Mouse (Mus musculus) kidney, postnatal 0 days (tissue): Measurements from ENCODE around the gene Adap1. TPM values are rescaled to one million over a fixed set of nuclear protein-coding genes. Genes with fewer than 3 reads are reported as not detected.

ENCODE experiments used
- ATAC-seq: fragments of 200-750 bp; cut with Nextera tagmentation; replicated peaks from 2 replicates; pipeline ENCODE4 v1.8.0; 2017; ENCODE audit warnings: low read depth, moderate number of reproducible peaks, moderate TSS enrichment, moderate library complexity; ENCODE audit not compliant: low FRiP score
- DNase-seq: peaks from one replicate; pipeline ENCODE4 v3.0.0-alpha.2; 2016; ENCODE audit warnings: low spot score
- H3K27ac ChIP-seq: fragments of 300-500 bp; sonication (generic); 2 replicates; pipeline ENCODE4 v1.5.1; 2014; ENCODE audit warnings: mild to moderate bottlenecking
- H3K27me3 ChIP-seq: fragments of 300-500 bp; sonication (generic); 2 replicates; pipeline ENCODE4 v1.6.1; 2014; ENCODE audit warnings: low read length, mixed read lengths; ENCODE audit not compliant: insufficient read depth
- H3K36me3 ChIP-seq: fragments of 300-500 bp; sonication (generic); 2 replicates; pipeline ENCODE4 v1.6.1; 2014; ENCODE audit warnings: low read length, mixed read lengths; ENCODE audit not compliant: insufficient read depth
- H3K4me1 ChIP-seq: fragments of 300-500 bp; sonication (generic); replicated peaks from 2 replicates; pipeline ENCODE4 v1.6.1; 2014; ENCODE audit warnings: antibody characterized with exemption, low read length, mixed read lengths; ENCODE audit not compliant: insufficient read depth
- H3K4me2 ChIP-seq: fragments of 300-500 bp; sonication (generic); 2 replicates; pipeline ENCODE4 v1.6.1; 2014; ENCODE audit warnings: mild to moderate bottlenecking, low read length, moderate library complexity, mixed read lengths
- H3K4me3 ChIP-seq: fragments of 300-500 bp; sonication (generic); replicated peaks from 2 replicates; pipeline ENCODE4 v1.5.1; 2014; ENCODE audit warnings: low read depth, low read length
- H3K9ac ChIP-seq: fragments of 300-500 bp; sonication (generic); 2 replicates; pipeline ENCODE4 v1.6.1; 2014; ENCODE audit warnings: low read depth, low read length
- H3K9me3 ChIP-seq: fragments of 300-500 bp; sonication (generic); replicated peaks from 2 replicates; pipeline ENCODE4 v1.6.1; 2016; ENCODE audit warnings: low read length, inconsistent platforms, mixed read lengths
- CTCF ChIP-seq: IDR thresholded peaks from 2 replicates; pipeline ENCODE4 v1.5.1; 2016; ENCODE audit warnings: antibody characterized with exemption, low read depth, mild to moderate bottlenecking, moderate library complexity
- WGBS: fragments of 180-500 bp; shearing (Covaris S2); extraction: QIAGEN DNeasy Blood & Tissue Kit; methylation state at CpG from one replicate; pipeline ENCODE4 v1.1.7; 2014; 5-methylcytosine and 5-hydroxymethylcytosine counted together
- polyA plus RNA-seq: library from polyadenylated mRNA; unstranded; fragments of >200 nt; fragmentation: Nextera tagmentation; extraction: Ambion mirVana; gene quantifications from 2 replicates; pipeline ENCODE4 v1.2.1, GENCODE M21; 2015

The Adap1 gene
- polyA plus RNA-seq, 1 experiment from 2014 or later = 6.9 TPM

DNA sequence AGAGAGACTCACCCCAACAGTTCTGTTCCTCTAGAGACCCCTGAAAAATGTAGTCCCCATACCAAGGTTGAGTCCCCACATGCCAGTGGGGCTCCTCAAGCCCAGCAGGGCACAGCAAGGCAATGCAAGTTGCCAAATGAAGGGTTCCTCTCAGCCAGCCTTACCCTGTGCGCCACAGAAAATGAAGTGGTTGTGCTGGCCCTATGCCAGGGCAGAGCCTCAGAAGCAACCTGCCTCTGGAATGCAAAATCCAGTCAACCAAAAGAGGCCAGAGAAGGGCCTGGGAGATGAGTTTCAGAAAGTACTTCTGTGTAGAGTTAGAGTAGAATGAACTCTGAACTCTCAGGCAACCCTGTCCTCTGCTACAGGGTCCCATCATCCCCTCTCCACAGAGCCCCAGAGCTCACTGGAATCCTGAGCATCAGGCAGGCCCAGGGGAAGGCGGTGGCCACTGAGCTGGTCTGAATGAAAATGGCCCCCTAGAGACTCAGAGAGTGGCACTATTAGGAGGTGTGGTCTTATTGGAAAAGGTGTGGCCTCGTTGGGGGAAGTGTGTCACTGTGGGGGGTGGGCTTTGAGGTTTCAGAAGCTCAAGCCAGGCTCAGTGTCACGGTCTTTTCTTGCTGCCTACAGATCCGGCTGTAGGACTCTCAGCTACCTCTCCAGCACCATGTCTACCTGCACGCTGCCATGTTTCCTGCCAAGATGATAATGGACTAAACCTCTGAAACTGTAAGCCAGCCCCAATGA lies 33.4 kb downstream of the Adap1 start:
- 68% methylated on average over 6 of the region's 6 CpGs for WGBS
- H3K4me1 ChIP-seq = no peaks in the 10 kb centered on the region
- no peaks in the 10 kb centered on the region for H3K27me3 ChIP-seq
- ATAC-seq (no peak), DNase-seq (no peak)
- H3K4me3 ChIP-seq = no peak overlapping the region
- no peak overlapping the region for H3K4me2 ChIP-seq
- H3K36me3 ChIP-seq = no peaks in the 10 kb centered on the region
- H3K9me3 ChIP-seq = no peaks in the 10 kb centered on the region
- H3K9ac ChIP-seq = no peak overlapping the region
- no peak for TF ChIP-seq CTCF
- no peak overlapping the region for H3K27ac ChIP-seq

DNA sequence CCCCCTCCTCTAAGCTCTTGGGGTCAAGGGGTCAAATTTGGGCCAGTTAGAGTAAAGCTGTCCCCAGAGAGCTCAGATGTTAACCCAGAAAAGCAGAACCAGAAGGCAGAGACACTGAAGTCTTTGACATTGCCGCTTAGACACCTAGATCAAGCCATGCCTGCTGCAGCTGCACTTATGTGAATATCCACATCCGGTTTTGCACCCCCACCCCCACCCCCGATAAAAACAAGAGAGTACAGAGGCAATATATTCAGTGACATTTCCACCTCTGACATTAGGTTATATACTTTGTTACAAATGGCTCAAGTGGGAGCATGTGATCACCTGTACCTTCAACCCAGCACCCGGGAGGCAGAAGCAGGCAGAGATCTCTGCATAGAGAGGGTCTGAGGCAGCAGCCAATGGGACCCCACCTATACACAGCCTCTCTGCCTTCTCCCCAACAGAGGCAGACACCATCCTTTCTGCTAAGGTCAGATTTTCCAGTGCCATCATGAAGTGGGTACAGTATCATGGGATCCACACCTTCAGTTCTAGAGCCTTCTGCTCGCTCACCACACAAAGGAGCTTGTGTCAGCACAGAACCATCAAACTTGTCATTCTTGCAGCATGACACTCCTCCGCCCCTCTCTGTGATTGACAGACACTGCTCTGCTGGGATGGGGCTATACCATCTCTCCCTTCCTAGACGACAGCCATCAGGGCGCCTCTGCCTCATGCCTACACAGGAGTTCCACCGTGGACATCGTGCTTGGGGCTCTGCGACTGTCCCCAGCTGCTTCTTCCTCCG lies 34.8 kb downstream of the Adap1 start:
- H3K4me3 ChIP-seq = no peak overlapping the region
- H3K9ac ChIP-seq = no peak overlapping the region
- DNase-seq = no peak
- H3K4me2 ChIP-seq = no peak overlapping the region
- H3K27ac ChIP-seq = no peak overlapping the region
- no peak for TF ChIP-seq CTCF
- H3K4me1 ChIP-seq = no peaks in the 10 kb centered on the region
- no peak for ATAC-seq
- 82% methylated on average over 12 of the region's 12 CpGs for WGBS
- H3K9me3 ChIP-seq = no peaks in the 10 kb centered on the region
- no peaks in the 10 kb centered on the region for H3K36me3 ChIP-seq
- no peaks in the 10 kb centered on the region for H3K27me3 ChIP-seq

GRCm38 (mm10) chr5:139288591-139288990 lies 36.8 kb downstream of the Adap1 start:
- no peaks in the 10 kb centered on the region for H3K27me3 ChIP-seq
- no peak overlapping the region for H3K4me3 ChIP-seq
- no peak for TF ChIP-seq CTCF
- no peaks in the 10 kb centered on the region for H3K36me3 ChIP-seq
- 79% methylated on average over 4 of the region's 4 CpGs for WGBS
- no peak overlapping the region for H3K9ac ChIP-seq
- no peak overlapping the region for H3K4me2 ChIP-seq
- no peaks in the 10 kb centered on the region for H3K4me1 ChIP-seq
- H3K27ac ChIP-seq = no peak overlapping the region
- H3K9me3 ChIP-seq = no peaks in the 10 kb centered on the region
- ATAC-seq = no peak
- DNase-seq = no peak

- WGBS = 85% methylated on average over 4 of the region's 4 CpGs
- Histone ChIP-seq H3K4me3 (no peak overlapping the region), H3K9me3 (no peaks in the 10 kb centered on the region), H3K27ac (no peak overlapping the region), H3K9ac (no peak overlapping the region), H3K4me1 (no peaks in the 10 kb centered on the region), H3K27me3 (no peaks in the 10 kb centered on the region), H3K36me3 (no peaks in the 10 kb centered on the region), H3K4me2 (no peak overlapping the region)
- ATAC-seq = no peak
- no peak for TF ChIP-seq CTCF
- DNase-seq = no peak
Measured at GRCm38 (mm10) chr5:139287787-139288186, 37.6 kb downstream of the Adap1 start.

DNA sequence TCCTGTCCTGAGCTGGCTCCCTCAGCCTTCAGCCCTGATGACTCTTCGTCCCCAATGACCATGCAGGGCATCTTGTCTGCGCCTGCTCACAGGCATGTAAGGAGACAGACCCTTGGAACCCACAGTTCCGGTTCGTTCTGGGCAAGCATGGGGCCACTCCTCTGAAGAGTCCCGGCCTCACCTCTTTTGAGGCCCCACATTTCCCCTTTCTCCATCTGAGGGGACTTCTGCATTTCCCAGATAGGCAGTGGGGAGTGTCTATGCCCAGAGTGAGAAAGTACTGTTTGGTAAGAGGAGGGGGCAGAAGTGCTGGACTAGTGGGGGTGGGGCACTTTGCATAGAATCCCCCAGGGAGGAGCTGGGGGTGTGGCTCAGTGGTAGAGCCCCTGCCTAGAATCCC lies 38.3 kb downstream of the Adap1 start:
- DNase-seq (no peak), ATAC-seq (no peak)
- Histone ChIP-seq H3K27me3 (no peaks in the 10 kb centered on the region), H3K36me3 (no peaks in the 10 kb centered on the region), H3K9me3 (no peaks in the 10 kb centered on the region), H3K4me1 (no peaks in the 10 kb centered on the region), H3K4me3 (no peak overlapping the region), H3K4me2 (no peak overlapping the region), H3K27ac (no peak overlapping the region), H3K9ac (no peak overlapping the region)
- WGBS = 89% methylated on average over 5 of the region's 5 CpGs
- TF ChIP-seq CTCF = no peak

GRCm38 (mm10) chr5:139286142-139286941 lies 39.1 kb downstream of the Adap1 start:
- H3K9me3 ChIP-seq = no peaks in the 10 kb centered on the region
- H3K4me3 ChIP-seq = no peak overlapping the region
- ATAC-seq (no peak), DNase-seq (no peak)
- H3K4me1 ChIP-seq = no peaks in the 10 kb centered on the region
- no peaks in the 10 kb centered on the region for H3K36me3 ChIP-seq
- 68% methylated on average over 14 of the region's 14 CpGs for WGBS
- TF ChIP-seq CTCF = no peak
- H3K27me3 ChIP-seq = no peaks in the 10 kb centered on the region
- H3K27ac ChIP-seq = no peak overlapping the region
- no peak overlapping the region for H3K9ac ChIP-seq
- H3K4me2 ChIP-seq = no peak overlapping the region
